Mouse (Mus musculus) C2C12 (cell line): ENCODE measurements around the gene Ppp1r12b.

ENCODE experiments used
- CEBPB ChIP-seq: IDR thresholded peaks from one replicate; pipeline ENCODE4 v1.6.1; 2011; ENCODE audit warnings: low read depth, mild to moderate bottlenecking, control low read depth, moderate library complexity
- CTCF ChIP-seq: IDR thresholded peaks from one replicate; pipeline ENCODE4 v1.5.1; 2011; ENCODE audit not compliant: control insufficient read depth, insufficient read depth, insufficient read length
- FOSL1 ChIP-seq: IDR thresholded peaks from one replicate; pipeline ENCODE4 v1.8.0; 2011; ENCODE audit warnings: mild to moderate bottlenecking, low read length; ENCODE audit not compliant: poor library complexity, insufficient read depth, severe bottlenecking
- MAX ChIP-seq: IDR thresholded peaks from one replicate; pipeline ENCODE4 v1.6.1; 2011; ENCODE audit warnings: mild to moderate bottlenecking, control low read depth
- MYOD1 ChIP-seq: IDR thresholded peaks from one replicate; pipeline ENCODE4 v1.6.1; 2011; ENCODE audit warnings: low read depth; ENCODE audit not compliant: control insufficient read depth, insufficient read length
- USF1 ChIP-seq: IDR thresholded peaks from one replicate; pipeline ENCODE4 v1.6.1; 2011; ENCODE audit warnings: low read depth, mild to moderate bottlenecking, control low read depth, moderate library complexity

DNA sequence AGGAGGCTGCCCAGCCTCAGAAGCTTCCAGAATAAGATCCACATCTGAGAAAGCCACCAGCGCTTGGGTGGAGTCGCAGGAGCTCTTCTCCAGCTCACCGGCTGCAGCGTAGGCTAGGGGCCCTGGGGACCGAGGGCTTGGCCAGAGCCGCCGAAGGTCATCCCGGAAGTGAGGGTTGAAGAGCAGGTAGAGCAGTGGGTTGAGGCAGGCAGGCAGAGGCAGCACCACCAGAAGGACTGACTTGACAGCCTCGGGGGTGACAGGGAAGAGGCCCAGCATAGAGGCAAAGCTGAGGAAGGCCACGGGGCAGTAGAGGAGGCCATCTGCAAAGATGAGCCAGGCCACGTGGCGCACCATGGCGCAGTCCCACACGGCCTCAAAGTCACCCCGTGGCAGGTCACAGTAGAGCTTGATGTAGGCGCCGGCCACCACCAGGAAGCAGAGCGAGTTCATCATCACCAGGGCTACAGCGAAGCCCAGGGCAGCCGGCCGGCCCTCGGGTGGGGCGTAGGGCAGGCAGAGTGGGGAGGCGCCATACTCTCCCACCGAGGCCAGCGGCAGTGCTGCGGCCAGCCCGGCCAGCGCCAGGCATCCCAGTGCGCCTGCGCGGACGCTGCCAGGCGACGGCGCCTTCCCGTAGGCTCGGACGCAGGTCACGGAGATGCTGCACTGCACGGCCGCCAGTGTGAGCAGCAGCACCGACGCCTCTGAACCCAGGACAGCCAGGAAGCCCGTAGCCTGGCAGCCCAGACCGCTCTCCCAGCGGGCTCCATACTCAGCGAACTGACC is 31.6 kb upstream of the Ppp1r12b start:
- no peak for TF ChIP-seq CTCF
- no peak for TF ChIP-seq FOSL1
- TF ChIP-seq MYOD1 = no peak
- TF ChIP-seq MAX = no peak
- no peak for TF ChIP-seq USF1
- no peak for TF ChIP-seq CEBPB
